Mouse (Mus musculus) heart, embryonic 13.5 days (tissue): ENCODE results near the gene Rnft1. TPM values are rescaled to one million over a fixed set of nuclear protein-coding genes. Genes with fewer than 3 reads are reported as not detected.

Source experiments
- ATAC-seq: fragments of 200-750 bp; cut with Nextera tagmentation; 2 replicates; pipeline ENCODE4 v1.8.0; 2017; ENCODE audit warnings: moderate TSS enrichment; ENCODE audit not compliant: insufficient number of reproducible peaks, low FRiP score, low TSS enrichment; ENCODE audit errors: extremely low read depth
- H3K27ac ChIP-seq: fragments of 300-500 bp; sonication (generic); replicated peaks from 2 replicates; pipeline ENCODE4 v1.5.1; 2015; ENCODE audit warnings: moderate library complexity, mild to moderate bottlenecking, inconsistent platforms
- H3K27me3 ChIP-seq: fragments of 300-500 bp; sonication (generic); replicated peaks from 2 replicates; pipeline ENCODE4 v1.6.1; 2015; ENCODE audit warnings: mild to moderate bottlenecking, inconsistent platforms
- H3K36me3 ChIP-seq: fragments of 300-500 bp; sonication (generic); 2 replicates; pipeline ENCODE4 v1.6.1; 2015; ENCODE audit warnings: mild to moderate bottlenecking, inconsistent platforms
- H3K4me1 ChIP-seq: fragments of 300-500 bp; sonication (generic); 2 replicates; pipeline ENCODE4 v1.6.1; 2015; ENCODE audit warnings: inconsistent platforms
- H3K4me2 ChIP-seq: fragments of 300-500 bp; sonication (generic); 2 replicates; pipeline ENCODE4 v1.6.1; 2015; ENCODE audit warnings: inconsistent platforms, mild to moderate bottlenecking, moderate library complexity
- H3K4me3 ChIP-seq: fragments of 300-500 bp; sonication (generic); 2 replicates; pipeline ENCODE4 v1.5.1; 2015; ENCODE audit warnings: moderate library complexity, mild to moderate bottlenecking, inconsistent platforms
- H3K9ac ChIP-seq: fragments of 300-500 bp; sonication (generic); 2 replicates; pipeline ENCODE4 v1.6.1; 2015; ENCODE audit warnings: inconsistent platforms, mild to moderate bottlenecking, moderate library complexity
- H3K9me3 ChIP-seq: fragments of 300-500 bp; sonication (generic); 2 replicates; pipeline ENCODE4 v1.6.1; 2016; ENCODE audit warnings: inconsistent platforms
- WGBS: fragments of 180-500 bp; shearing (Covaris S2); methylation state at CpG from one replicate; pipeline ENCODE4 v1.1.7; 2015; ENCODE audit warnings: mixed read lengths; 5-methylcytosine and 5-hydroxymethylcytosine counted together
- polyA plus RNA-seq: library from polyadenylated mRNA; unstranded; fragments of >200 nt; fragmentation: Nextera tagmentation; extraction: Ambion mirVana; gene quantifications from 2 replicates; pipeline ENCODE4 v1.2.1, GENCODE M21; 2015

The Rnft1 gene
- polyA plus RNA-seq, 1 experiment from 2014 or later: 38.9 TPM

DNA sequence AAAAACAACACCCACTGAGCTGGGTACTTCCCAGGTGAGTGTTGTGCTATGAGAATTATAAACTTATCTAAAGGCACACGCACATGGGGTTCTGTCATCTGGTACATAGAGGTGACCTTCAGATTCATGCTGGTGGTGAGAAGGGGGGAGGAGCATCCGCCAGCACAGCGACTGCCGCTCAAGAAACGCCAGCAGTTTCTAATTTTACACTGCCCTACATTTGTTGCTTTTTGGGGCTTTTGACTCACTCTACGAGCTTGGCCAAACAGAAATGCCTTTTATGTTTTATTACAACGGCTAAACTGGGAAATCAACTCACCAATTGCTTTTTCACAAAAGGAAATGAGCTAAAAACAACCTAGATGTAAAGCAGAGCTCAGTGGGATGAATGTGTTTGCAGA, 11.7 kb upstream of the Rnft1 start:
- Histone ChIP-seq H3K36me3 (no peaks in the 10 kb centered on the region), H3K27ac (peak overlapping the region; percentile 87)
- no peak for ATAC-seq

DNA sequence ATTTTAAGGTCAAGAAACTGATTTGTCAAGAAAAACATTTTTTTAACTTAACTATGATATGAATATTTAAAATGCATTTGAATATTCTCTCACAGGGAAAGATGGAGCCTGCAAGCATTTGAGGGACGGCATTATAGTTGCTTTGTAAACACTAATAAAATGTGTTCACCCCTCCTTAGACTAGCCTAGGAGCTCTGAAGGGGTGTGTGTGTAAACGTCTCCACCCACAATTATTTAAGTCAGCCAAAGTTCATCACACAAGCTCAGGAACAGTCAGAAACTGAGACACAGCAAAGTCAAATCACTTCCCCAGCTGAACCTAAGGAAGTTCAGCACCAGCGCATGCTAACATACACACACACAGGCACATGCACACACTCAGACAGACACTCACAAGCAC, 10.9 kb upstream of the Rnft1 start:
- Histone ChIP-seq H3K36me3 (no peaks in the 10 kb centered on the region), H3K4me3 (no peak overlapping the region), H3K4me1 (peaks cover 25% of the 10 kb centered on the region), H3K27ac (peak overlapping the region; percentile 87), H3K27me3 (no peaks in the 10 kb centered on the region), H3K4me2 (peak overlapping the region; percentile 62; the same call in 1 of the 2 replicates), H3K9me3 (no peaks in the 10 kb centered on the region), H3K9ac (no peak overlapping the region)
- ATAC-seq: no peak
- WGBS: 60% methylated on average over 3 of the region's 3 CpGs

More for the DNA sequence above, 11.7 kb upstream of the Rnft1 start:
- Histone ChIP-seq H3K4me1 (peaks cover 30% of the 10 kb centered on the region), H3K9me3 (no peaks in the 10 kb centered on the region), H3K9ac (peak overlapping the region; percentile 67), H3K4me3 (peak overlapping the region; percentile 32), H3K27me3 (no peaks in the 10 kb centered on the region), H3K4me2 (peak overlapping the region; percentile 62)
- 8% methylated on average over 7 of the region's 7 CpGs for WGBS

DNA sequence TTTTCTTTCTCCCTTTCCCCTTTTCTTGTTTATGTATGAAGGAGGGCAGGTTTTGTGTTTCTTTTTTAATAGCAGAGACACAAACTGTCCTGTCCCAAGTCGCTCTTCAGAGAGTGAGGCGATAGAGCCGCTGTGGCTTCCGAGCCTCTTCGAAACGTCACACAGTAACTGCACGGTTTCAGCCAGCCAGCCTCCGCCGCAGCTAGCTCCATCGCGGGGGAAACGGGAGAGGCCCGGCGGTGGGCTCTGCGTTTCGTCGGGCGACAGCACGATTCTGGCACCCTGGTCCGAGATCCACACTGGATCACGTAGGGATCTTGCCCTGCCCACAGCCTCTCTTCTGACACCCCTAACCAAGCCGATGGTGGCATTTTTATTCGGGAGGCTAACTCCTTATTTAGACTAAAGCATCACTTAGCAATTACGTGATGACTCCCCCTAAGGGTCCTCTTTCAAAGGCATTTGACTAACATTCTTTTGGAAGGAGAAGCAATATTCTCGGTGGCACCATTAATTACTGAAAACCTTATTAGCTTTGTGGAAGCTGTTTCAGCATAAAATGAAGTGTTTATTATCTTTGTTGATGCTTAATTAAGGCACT, 553 bp downstream of the Rnft1 start:
- Histone ChIP-seq H3K4me2 (peak overlapping the region; percentile 83), H3K27me3 (no peaks in the 10 kb centered on the region), H3K9me3 (no peaks in the 10 kb centered on the region), H3K9ac (peak overlapping the region; percentile 87), H3K27ac (peak overlapping the region; percentile 83), H3K4me3 (peak overlapping the region; percentile 82), H3K36me3 (peaks cover 27% of the 10 kb centered on the region), H3K4me1 (peaks cover 11% of the 10 kb centered on the region)
- 0% methylated on average over 25 of the region's 25 CpGs for WGBS
- no peak for ATAC-seq

DNA sequence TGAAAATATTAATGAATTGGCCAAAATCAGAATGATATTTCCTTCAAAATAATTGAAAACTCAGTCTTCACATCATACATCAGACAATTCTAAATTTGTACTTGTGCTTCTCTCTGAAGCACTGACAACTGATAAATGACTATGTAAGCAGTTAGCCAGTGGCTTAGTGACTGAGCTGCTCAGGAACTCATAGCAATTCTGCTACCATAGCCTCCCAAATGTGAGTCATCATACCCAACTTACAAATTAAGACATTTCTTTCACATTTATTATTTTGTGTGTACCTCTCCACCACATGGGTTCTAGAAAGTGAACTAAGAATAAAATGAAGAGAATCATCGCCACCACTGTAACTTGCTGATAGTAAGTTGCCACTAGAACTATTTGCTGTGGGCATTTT, 6.3 kb downstream of the Rnft1 start:
- Histone ChIP-seq H3K9ac (no peak overlapping the region), H3K27me3 (no peaks in the 10 kb centered on the region), H3K4me3 (no peak overlapping the region), H3K4me1 (peaks cover 5% of the 10 kb centered on the region), H3K36me3 (peaks cover 80% of the 10 kb centered on the region), H3K27ac (no peak overlapping the region), H3K9me3 (no peaks in the 10 kb centered on the region), H3K4me2 (no peak overlapping the region)
- no peak for ATAC-seq
- WGBS: 94% methylated on average over 1 of the region's 1 CpGs

DNA sequence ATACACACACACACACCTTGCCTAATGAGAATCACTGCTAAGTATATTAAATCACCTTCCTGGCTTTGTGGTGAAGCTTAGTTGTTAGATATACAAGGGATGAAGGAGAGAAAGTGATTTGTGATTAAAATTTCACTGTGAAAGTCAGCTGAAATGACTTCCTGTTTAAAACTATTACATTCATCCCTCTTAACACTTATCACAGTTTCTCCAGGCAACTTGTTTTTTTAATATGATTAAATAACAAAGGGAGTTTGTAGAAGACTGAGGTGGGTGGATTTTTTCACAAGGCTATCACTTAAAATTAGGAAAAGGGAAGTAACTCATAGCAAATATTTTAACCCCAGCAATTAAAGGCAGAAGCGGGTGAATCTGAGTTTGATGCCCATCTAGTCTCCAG, 12.9 kb downstream of the Rnft1 start:
- Histone ChIP-seq H3K36me3 (peaks cover 81% of the 10 kb centered on the region), H3K27me3 (no peaks in the 10 kb centered on the region), H3K27ac (no peak overlapping the region), H3K4me3 (no peak overlapping the region), H3K9me3 (no peaks in the 10 kb centered on the region), H3K4me2 (no peak overlapping the region), H3K4me1 (peaks cover 4% of the 10 kb centered on the region; the same call in 1 of the 2 replicates), H3K9ac (no peak overlapping the region)
- ATAC-seq: no peak
- 91% methylated on average over 1 of the region's 1 CpGs for WGBS

DNA sequence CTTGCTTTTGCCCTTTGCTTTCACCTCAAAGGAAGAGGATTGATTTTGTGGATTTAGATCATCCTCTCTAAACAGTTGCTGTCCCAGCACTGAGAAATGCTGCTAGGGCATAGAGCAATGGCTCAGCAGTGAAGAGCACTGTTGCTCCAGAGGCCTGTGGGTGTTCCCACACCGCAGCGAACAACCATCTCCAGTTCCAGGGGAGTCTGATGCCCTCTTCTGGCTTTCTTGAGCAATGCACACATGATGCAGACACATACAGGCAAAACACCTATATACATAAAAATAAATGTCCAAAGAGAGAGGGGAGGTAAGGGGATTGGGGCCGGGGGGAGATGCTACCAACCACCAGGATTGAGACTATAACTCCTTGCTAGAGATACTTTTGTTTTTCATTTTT, 13.5 kb downstream of the Rnft1 start:
- 66% methylated on average over 3 of the region's 3 CpGs for WGBS
- Histone ChIP-seq H3K36me3 (peaks cover 81% of the 10 kb centered on the region), H3K9me3 (no peaks in the 10 kb centered on the region), H3K27me3 (no peaks in the 10 kb centered on the region), H3K9ac (no peak overlapping the region), H3K4me3 (no peak overlapping the region), H3K27ac (no peak overlapping the region), H3K4me1 (peaks cover 4% of the 10 kb centered on the region; the same call in 1 of the 2 replicates), H3K4me2 (no peak overlapping the region)
- ATAC-seq: no peak

DNA sequence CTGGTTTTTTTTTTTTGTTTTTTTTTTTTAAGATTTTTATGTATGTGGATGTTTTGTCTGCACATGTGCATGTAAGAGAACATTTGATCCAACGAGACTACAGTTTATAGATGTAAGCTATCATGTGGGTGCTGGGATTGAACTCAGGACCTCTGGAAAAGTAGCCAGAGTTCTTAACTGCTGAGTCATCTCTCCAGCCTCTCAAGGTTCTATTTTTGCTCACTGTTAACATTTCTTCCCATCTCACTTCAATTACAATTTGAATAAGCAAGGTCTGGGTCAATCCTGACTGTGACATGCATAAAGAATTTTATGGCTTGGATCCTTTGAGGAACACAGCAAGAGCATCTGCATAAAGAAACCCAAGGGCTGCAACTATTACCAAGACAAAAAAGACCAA, 16.3 kb downstream of the Rnft1 start:
- no peaks in the 10 kb centered on the region for H3K9me3 ChIP-seq
- no peak for ATAC-seq
- peaks cover 75% of the 10 kb centered on the region for H3K36me3 ChIP-seq
- H3K9ac ChIP-seq: no peak overlapping the region
- no peak overlapping the region for H3K27ac ChIP-seq
- peaks cover 5% of the 10 kb centered on the region; the same call in 1 of the 2 replicates for H3K4me1 ChIP-seq
- no peak overlapping the region for H3K4me3 ChIP-seq
- H3K4me2 ChIP-seq: no peak overlapping the region
- WGBS: 73% methylated on average over 1 of the region's 1 CpGs
- H3K27me3 ChIP-seq: no peaks in the 10 kb centered on the region

DNA sequence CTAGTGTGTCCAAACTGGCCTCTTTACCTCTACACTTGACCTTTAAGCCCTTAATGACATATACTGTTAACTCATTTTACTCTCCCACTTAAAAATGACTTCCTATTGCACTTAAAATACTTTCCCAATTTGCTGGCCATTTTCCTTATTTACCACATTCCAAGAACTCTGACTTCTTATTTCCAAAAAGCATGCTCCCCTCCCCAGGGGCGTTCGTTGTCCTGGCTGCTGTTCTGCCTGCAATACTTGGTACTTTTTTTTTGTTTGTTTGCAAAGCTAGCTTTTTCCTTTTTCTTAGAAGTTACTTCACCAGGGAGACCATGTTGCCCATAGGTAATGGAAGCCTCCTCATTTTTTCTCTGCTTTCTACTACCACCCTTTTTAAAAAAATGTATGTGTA, 18.7 kb downstream of the Rnft1 start:
- Histone ChIP-seq H3K27ac (no peak overlapping the region), H3K27me3 (no peaks in the 10 kb centered on the region), H3K4me1 (peaks cover 8% of the 10 kb centered on the region; the same call in 1 of the 2 replicates), H3K4me2 (no peak overlapping the region), H3K9ac (no peak overlapping the region), H3K36me3 (peaks cover 79% of the 10 kb centered on the region), H3K9me3 (no peaks in the 10 kb centered on the region), H3K4me3 (no peak overlapping the region)
- 93% methylated on average over 2 of the region's 2 CpGs for WGBS
- no peak for ATAC-seq

DNA sequence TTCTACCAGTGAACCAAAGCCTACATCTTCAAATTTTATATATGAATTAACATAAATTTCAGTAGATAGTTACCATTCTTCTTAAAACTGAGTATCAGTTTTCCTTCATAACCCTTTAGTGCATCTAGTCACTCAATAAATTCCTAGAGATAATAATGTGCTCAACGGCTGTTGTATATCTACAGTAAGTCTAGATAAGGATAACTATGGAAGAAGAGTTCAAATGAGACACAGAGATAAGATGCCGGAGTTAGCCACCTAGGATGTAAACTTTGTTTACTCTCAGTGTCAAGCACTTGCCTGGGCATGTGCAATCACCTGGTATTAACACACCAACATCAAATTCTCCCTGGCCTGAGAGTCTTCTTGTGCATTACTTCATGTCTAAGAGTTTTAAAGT, 22.9 kb downstream of the Rnft1 start:
- no peak overlapping the region for H3K9ac ChIP-seq
- no peak overlapping the region for H3K27ac ChIP-seq
- H3K36me3 ChIP-seq: peaks cover 93% of the 10 kb centered on the region
- H3K4me1 ChIP-seq: 0 out of 2 replicates have a peak, but pooled peaks cover 3% of the 10 kb centered on the region
- no peak overlapping the region for H3K4me2 ChIP-seq
- H3K9me3 ChIP-seq: no peaks in the 10 kb centered on the region
- H3K4me3 ChIP-seq: no peak overlapping the region
- H3K27me3 ChIP-seq: no peaks in the 10 kb centered on the region
- ATAC-seq: no peak
- 51% methylated on average over 2 of the region's 2 CpGs for WGBS

DNA sequence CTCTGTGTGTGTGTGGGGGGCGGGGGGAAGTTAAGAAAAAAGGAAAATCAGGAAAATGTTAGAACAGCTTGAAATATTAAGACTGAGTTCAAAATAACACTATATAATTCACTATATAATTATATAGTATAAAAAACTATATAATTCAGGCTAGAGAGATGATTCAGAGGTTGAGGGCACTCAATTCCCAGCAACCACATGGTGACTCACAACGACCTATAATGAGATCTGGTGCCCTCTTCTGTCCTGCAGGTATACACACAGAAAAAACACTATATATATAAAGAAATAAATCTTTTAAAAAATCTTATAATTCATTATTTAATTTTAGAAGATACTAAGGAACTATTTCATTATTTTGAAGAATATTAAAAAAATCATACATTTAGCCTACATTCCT, 23.5 kb downstream of the Rnft1 start:
- no peak overlapping the region for H3K4me2 ChIP-seq
- no peak overlapping the region for H3K4me3 ChIP-seq
- H3K27me3 ChIP-seq: no peaks in the 10 kb centered on the region
- WGBS: 85% methylated on average over 2 of the region's 2 CpGs
- H3K9ac ChIP-seq: no peak overlapping the region
- H3K36me3 ChIP-seq: peaks cover 93% of the 10 kb centered on the region
- H3K27ac ChIP-seq: no peak overlapping the region
- H3K9me3 ChIP-seq: no peaks in the 10 kb centered on the region
- 0 out of 2 replicates have a peak, but pooled peaks cover 3% of the 10 kb centered on the region for H3K4me1 ChIP-seq
- no peak for ATAC-seq

DNA sequence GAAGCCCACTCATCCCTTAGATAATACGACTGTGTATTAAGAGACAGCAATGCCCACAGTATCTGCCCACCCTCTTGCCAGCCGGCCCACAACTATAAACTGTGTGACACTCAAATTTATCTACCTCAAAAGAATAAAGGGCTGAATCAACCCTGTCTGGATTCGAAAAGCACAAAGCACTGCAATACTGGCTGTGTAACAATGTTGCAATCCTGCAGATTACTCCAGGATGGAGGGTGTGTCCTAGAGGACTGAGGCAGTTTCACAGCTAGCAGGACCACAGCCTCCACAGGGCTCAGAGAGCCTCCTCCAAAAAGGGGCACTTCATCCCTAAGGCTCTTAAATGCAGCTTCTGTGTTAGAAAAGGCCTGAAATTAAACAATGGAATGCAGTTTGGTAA, 32.2 kb downstream of the Rnft1 start:
- no peak overlapping the region for H3K27ac ChIP-seq
- WGBS: 86% methylated on average over 3 of the region's 3 CpGs
- H3K36me3 ChIP-seq: peaks cover 88% of the 10 kb centered on the region

DNA sequence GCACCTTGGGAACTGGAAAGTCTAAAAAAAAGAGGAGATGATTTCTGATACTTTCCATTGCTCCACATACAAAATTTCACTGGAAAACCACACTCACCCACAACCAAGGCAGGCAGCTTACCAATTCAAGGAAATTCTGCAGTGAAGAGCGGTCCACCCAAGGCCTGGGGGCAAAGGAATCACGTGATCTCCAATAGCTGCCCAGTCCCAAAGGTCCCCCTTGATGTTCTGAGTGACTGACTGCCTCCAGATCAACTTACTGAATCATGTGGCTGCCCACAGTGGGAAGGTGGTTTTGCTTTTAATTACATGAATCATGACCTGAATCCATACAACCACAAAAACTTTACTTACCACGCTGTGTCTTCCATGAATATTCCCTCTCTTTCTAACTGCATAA, 32.8 kb downstream of the Rnft1 start:
- 96% methylated on average over 3 of the region's 3 CpGs for WGBS
- Histone ChIP-seq H3K36me3 (peaks cover 88% of the 10 kb centered on the region), H3K9me3 (0 out of 2 replicates have a peak, but pooled peaks cover 4% of the 10 kb centered on the region), H3K9ac (no peak overlapping the region), H3K4me3 (no peak overlapping the region), H3K4me2 (no peak overlapping the region), H3K27ac (no peak overlapping the region), H3K27me3 (no peaks in the 10 kb centered on the region), H3K4me1 (no peaks in the 10 kb centered on the region)
- ATAC-seq: no peak

More for the DNA sequence above, 32.2 kb downstream of the Rnft1 start:
- no peak overlapping the region for H3K4me2 ChIP-seq
- no peaks in the 10 kb centered on the region for H3K4me1 ChIP-seq
- H3K9ac ChIP-seq: no peak overlapping the region
- H3K27me3 ChIP-seq: no peaks in the 10 kb centered on the region
- ATAC-seq: no peak
- H3K4me3 ChIP-seq: no peak overlapping the region
- H3K9me3 ChIP-seq: 0 out of 2 replicates have a peak, but pooled peaks cover 4% of the 10 kb centered on the region
